Mouse (Mus musculus) adipocyte (in vitro differentiated cells): ENCODE data around the gene Zfp324.

Experiments used
- DNase-seq: peaks from one replicate; pipeline ENCODE4 v3.0.0-alpha.2; 2016; ENCODE audit warnings: low spot score

Gene Zfp324

DNA sequence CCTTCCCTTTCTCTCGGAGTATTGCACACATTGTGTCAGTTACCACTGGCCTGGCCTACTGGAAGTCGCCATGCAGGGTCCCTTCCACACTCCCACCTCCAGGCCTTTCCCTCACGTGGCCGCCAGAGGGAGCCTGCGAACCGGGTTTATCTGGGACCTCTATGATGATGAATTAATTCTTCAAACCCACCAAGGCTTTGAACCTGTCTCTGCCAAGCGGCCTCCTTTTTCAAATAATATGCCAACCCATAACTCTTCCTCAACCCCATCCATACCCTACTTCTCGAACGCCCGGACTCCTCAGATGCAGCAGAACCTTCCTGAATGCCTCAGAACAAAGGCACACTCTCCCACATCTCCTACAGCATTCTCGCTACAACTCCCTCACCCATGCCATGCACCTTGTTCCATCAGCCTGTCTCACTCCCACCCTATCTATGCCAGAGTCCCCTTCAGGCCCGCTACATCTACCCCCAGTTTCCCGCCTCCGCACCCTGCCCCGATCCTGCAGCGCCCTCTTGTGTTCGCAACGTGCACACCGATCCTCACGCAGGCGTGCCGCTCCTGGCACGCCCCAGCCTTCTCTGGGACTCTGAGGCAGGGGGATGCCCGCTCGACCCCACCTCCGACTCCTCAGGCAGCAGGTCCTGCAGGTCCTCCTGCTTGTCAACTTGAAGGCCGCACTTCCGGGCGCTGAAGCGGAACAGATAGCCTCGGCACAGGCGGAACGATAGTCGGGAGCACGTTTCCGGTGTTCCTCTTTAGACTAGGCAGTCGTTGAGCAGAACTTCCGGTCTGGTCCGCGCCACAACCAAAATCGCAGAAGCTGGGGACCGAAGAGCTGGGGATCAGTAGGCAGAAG, 43.7 kb downstream of the Zfp324 start:
- peak; percentile 90 for DNase-seq

DNA sequence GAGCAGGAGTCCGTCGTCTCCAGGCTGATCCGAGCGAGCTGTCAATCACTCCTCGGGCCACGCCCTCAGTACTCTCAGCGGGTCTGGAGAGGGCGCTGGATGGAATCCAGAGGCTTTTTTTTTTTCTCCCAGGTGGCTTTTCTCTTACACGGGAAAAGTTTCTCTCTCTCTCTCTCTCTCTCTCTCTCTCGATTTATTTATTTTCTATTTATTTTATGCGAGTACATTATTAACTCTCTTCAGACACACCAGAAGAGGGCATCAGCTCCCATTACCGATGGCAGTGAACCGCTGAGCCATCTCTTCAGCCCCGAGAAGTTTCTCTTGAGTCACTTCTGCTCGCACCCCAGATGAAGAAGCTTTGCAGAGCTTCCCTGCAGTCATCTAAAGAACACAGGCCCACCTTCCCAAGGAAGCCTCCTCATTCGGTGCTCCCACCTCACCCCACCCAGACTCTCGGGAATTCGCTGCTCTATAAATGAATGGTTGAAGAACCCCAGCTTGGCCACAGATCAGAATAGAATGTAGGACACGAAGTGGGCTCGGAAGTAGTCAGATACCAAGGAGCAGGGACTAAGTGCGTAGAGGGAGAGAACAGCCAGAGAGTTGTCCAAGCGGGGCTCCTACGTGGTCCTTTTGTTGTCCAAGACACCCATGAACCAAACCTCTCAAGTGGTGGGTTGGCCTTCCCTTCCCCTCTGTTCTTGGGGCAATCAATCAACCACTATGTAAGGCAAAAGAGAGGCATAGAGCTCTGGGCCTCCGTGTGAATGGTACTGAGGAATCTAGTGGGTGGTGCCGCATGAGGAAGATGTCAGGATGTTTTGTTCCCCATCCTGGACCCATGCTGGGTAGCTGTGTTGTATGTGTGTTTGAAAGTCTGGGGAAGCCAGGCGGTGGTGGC, 44.6 kb downstream of the Zfp324 start, which contains the start of gene Zbtb45:
Zbtb45 (minus strand) TSS at position 30 of the 904 bp plus-strand sequence.
- no peak for DNase-seq

DNA sequence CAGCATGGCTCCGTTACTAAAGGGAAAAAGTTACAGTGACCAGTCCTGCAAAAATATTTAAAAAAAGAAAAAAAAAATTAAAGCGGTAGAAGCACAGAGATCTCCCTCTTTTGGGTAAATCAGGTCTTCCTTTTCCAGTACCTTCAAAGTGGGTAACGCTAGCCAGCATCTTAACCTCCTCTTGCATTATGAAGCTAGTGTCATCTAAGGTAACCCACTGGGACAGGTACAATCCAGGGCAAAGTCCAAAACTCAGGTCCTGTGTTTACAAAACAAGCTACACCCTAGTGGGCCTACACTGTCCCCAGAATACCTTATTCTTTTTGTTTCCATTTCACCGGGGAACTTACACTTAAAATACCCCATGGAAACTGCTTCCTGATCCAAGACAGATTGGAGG, 48.0 kb downstream of the Zfp324 start:
- no peak for DNase-seq

DNA sequence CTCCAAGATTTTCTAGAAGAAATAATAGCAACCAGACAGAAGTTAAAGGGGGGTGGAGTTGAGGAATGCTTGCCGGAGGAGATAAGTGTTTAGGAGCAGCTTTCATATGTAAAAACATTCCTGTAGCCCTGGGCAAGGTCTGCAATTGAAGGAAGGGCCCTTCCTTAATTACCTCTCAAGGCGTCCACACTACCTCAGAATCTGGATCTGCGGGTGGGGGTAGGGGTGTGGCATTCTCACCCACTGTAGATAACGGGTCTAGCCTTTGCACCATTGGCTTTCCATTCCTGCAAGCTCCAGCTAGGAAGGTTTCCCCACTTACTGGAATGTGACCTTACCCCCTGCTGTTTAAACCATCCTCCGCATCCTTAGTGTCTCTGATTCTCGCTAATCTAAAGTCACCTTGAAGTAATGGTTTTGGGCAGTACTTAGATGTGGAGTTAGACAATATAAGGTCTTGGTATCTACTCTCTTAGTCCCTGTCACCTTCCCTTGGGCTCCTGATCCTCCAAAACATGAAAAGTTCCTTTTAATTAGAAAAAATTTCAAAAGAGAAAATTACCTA, 48.7 kb downstream of the Zfp324 start:
- DNase-seq = no peak

DNA sequence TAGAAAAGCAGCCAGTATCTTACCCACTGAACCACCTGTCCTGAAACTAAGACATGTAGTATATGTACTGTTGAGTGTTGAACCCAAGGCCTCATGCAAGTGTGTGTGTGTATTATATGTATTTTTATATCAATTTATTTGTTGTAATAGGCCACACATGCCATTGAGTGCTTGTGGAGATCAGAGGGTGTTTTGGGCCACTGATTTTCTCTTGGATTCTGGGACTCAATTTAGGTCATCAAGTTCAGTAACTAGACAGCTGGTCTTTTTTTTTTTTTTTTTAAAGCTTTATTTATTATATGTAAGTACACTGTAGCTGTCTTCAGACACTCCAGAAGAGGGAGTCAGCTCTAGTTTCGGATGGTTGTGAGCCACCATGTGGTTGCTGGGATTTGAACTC, 49.6 kb downstream of the Zfp324 start:
- no peak for DNase-seq

DNA sequence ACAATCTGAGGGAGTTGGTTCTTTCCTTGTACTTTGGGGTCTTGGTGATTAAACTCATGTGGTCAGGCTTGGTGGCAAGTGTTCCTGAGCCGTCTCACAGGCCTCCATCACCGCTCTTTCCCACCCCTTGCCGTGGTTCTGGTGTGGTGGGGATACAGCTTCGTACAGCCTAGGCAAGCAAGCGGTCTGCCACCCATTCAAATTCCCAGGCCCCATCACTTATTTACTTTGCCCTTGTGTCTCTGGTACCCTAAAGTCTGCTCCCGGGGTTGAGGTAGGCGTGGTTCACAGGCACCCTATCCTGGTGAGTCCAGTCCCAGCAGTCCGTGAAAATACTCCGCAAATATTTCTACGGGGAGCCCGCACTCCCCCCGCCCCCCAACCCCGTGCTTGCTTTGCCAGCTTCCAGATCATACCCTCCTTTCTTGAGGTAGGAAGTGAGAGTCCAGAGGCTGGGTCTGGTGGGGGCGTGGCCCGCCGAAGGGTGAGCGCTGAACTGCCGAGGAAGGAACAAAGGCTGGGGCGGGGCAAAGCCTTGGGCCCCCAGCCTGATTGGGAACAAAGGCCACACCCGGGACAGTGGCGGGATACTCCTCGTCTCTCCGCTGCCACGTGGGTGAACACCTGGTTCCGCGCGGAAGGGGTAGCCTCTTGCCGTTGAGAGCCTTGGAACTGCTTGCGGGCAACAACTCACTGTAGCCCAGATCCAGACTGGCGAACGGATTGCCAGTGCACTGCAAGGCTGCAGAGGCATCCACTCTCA, 57.3 kb downstream of the Zfp324 start:
- DNase-seq = no peak
